Mouse (Mus musculus) adrenal gland, adult 2 months (tissue): ENCODE data around the gene Rccd1. TPM values are rescaled to one million over a fixed set of nuclear protein-coding genes. Genes with fewer than 3 reads are reported as not detected.

ENCODE experiments used
- DNase-seq: peaks from one replicate; pipeline ENCODE4 v3.0.0; 2021
- polyA plus RNA-seq: library from polyadenylated mRNA; depleted of rRNA; stranded (reverse); fragments of >200 nt; gene quantifications from 2 replicates; pipeline ENCODE4 v1.2.3, GENCODE M21; 2012; rRNA removed
- total RNA-seq, 2 experiments: library from RNA; stranded (reverse); gene quantifications; 2 replicates each; pipeline ENCODE4 v1.2.3; 2021

The Rccd1 gene
- total and polyA plus RNA-seq, 3 experiments, result 7.4 to 10.5 (median 9.0) TPM

DNA sequence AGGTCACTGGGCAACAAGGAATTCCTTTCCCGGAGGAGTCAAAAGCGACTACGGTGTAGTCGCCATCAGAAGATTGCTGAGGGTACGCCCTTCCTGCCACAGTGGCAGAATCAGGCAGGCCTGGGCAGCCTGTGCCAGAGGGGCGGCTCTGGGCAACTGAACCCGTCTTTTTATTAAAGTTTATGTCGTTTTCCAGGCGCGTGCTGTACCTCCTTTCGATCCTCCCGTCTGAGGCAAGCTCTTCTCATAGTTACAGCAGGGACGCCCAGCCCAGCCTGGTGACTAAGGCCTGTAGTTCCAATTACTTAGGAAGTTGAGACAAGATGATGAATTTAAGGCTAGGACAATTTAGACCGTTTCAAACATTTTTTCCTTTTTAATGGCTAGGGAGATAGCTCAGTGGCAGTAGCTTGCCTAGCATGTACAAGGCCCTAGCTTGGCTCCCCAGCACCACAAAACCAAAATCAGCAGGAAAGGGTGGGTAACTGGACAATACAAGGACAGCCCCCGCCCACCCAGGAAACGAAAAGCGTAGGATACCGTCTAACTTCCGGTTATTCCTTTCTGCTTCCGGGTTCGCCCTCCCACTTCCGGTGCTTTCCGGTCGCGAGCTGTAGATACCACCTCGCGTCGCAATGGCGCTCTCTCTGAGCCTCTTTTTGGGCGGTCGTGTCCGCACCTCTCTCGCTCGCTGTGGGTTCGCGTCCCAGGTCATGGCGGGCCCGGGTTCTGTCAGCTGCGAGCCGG, 63.5 kb downstream of the Rccd1 start, which contains the start of gene Ngrn:
Gene Ngrn (plus strand): TSS at position 591 of the 747 bp plus-strand sequence.
- DNase-seq, result peak; percentile 91

DNA sequence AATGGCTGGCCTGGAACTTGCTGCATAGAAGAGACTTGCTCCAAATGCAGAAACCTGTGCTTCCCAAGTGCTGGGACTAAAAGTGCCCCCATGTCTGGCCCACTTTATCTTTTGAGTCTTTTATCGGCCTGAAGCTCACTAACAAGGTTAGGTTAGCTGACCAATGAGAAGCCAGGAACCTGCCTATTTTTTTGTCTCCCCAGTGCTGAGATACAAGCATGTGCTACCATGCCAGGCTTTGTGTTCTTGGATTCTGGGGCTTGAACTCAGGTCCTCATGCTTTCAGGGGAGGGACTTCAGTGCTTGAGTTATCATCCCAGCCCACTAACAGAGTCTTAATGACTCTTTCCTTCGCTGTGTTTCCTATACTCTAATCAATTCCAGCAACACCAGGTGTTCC, 66.5 kb downstream of the Rccd1 start:
- DNase-seq, result no peak

DNA sequence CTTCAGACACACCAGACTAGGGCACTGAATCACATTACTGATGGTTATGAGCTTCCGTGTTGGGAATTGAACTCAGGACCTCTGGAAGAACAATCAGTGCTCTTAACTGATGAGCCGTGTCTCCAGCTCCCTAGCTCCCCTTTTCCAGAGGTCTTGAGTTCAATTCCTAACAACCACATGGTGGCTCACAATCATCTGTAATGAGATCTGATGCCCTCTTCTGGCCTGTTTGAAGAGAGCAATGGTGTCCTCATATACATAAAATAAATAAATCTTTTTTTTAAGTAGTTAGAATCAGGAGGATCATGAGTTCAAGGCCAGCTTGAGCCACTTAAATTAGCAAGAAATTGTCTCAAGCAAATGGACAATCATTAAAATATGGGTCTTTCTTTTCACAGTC, 68.3 kb downstream of the Rccd1 start:
- DNase-seq, result no peak

DNA sequence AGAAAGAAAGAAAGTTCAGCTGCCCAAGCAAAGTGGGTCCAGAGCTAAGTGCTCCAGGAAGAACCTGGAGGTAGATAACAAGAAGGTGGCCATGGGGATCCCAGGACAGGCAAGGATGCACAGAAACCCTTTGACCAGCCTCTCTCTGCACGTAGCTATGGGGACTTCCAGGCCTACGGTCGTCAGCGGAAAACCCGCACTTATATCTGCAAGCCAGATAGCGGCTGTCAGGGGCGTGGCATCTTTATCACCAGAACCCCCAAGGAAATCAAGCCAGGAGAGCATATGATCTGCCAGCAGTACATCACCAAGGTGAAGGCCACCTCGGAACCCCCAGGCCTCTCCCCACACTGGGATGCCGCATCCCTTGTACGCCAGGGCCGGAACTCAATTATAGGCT, 71.4 kb downstream of the Rccd1 start:
- DNase-seq, result no peak

DNA sequence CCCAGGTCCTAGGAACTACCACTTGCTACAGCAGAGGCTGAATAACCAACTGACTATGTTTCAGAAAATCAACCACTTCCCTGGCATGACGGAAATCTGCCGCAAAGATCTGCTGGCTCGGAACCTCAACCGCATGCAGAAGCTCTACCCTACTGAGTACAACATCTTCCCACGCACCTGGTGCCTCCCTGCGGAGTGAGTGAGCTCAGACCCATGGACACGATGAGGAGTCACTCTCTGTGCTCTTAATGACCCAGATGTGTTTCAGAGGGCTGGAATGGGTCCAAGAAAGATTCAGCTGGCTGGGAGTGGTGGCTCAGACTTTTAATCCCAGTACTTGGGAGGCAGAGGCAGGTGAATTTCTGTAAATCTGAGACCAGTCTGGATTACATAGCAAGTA, 71.8 kb downstream of the Rccd1 start:
- no peak for DNase-seq

DNA sequence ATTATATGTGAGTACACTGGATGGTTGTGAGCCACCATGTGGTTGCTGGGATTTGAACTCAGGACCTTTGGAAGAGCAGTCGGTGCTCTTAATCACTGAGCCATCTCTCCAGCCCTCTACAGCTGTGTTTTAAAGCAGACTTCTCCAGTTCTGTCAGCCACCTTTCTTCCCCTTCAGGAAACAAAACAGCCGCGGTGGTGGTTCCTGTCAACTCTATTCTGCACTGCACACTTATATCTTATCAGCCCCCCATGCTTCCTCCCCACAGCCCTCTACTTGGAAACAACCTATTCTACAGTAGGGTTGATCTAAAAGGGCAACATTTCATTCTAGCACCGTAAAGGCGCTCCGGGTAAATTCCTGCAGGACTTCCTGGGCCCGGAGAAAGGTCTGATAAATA, 77.4 kb downstream of the Rccd1 start:
- DNase-seq, result no peak

DNA sequence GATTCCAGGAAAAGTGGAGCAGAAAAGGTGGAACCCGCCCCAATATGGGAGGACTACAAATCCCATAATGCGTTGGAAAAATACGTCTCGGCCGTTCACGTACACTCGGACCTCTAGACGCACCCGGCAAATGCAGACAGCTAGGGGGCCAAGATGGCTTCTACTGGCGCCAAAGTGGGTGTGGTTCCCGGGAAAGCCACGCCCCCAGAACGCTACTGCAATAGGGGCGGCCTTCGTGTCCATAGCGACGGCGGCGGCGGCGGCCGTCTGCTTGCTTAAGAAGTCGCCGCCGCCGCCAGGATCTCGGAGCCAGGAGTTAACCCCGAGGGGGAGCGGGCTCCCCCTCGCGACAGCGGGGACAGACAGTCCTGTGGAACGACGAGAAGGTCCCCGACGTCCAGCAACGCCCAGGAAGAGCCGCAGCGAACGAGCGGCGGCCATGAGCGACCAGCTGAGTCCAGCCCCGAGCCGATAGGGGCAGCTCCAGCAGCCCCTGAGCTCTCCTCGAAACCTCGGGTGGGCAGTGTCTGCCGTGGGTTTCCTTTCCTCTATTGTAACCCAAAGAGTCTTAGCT, 78.0 kb downstream of the Rccd1 start, which contains the start of gene Ttll13:
Gene Ttll13 (plus strand): TSS at position 229 of the 574 bp plus-strand sequence.
- DNase-seq, result peak; percentile 99

DNA sequence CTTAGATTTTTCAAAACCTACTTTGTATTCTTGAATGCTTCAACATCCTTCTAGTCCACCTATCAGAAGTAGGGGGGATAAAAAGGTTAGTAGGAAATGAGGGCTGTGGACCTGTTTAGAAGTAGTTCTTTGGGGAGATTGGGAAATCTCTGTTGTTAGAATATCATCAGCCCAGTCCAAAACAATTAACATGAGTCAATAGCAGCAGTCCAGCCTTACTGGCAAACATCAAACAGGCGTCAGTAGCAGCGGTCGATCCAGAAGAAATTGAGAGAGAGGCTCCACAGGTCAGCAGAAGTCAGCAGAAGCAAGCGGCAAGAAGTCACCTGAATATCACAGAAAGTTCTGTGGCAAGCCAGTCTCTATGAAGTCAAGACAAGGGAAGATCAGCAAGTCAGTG, 79.4 kb downstream of the Rccd1 start:
- no peak for DNase-seq

Other genes starting within 250 kb of the Rccd1 start
- 100 to 1,000 TPM in 1 of 2 experiments, 10 to 100 TPM in 1; 96.2 to 200 TPM for gene Idh2, start 209.1 kb downstream of the Rccd1 start, total RNA-seq
- gene Idh2, start 209.1 kb downstream of the Rccd1 start, polyA plus RNA-seq, result 147 and 150 TPM in 2 replicates
- 10 to 100 TPM; 57.7 to 66.4 TPM for gene Sema4b, start 137.6 kb downstream of the Rccd1 start, total RNA-seq
- gene Sema4b, start 137.6 kb downstream of the Rccd1 start, polyA plus RNA-seq, result 55.1 and 65.8 TPM in 2 replicates
- 10 to 100 TPM; 66.7 to 75.3 TPM for gene Cib1, start 91.6 kb downstream of the Rccd1 start, total RNA-seq
- gene Cib1, start 91.6 kb downstream of the Rccd1 start, polyA plus RNA-seq, result 110 and 126 TPM in 2 replicates
- gene Gdpgp1, start 91.6 kb downstream of the Rccd1 start, total RNA-seq, result 1 to 10 TPM; 3.6 to 4.6 TPM
- 2.6 and 2.9 TPM in 2 replicates for gene Gdpgp1, start 91.6 kb downstream of the Rccd1 start, polyA plus RNA-seq
- 1 to 10 TPM in 1 of 2 experiments, under 1 TPM in 1; 0.89 to 1.2 TPM for gene Ttll13, start 78.1 kb downstream of the Rccd1 start, total RNA-seq
- gene Ttll13, start 78.1 kb downstream of the Rccd1 start, polyA plus RNA-seq, result 0.66 TPM in 2 replicates
- 10 to 100 TPM; 35.7 to 50.1 TPM for gene Ngrn, start 63.2 kb downstream of the Rccd1 start, total RNA-seq
- 38.7 and 45.6 TPM in 2 replicates for gene Ngrn, start 63.2 kb downstream of the Rccd1 start, polyA plus RNA-seq
- gene Vps33b, start 54.8 kb downstream of the Rccd1 start, total RNA-seq, result 10 to 100 TPM; 20.4 to 20.6 TPM
- gene Vps33b, start 54.8 kb downstream of the Rccd1 start, polyA plus RNA-seq, result 8.4 and 9.3 TPM in 2 replicates
- 1 to 10 TPM; 4.0 to 5.3 TPM for gene Prc1, start 30.0 kb downstream of the Rccd1 start, total RNA-seq
- gene Prc1, start 30.0 kb downstream of the Rccd1 start, polyA plus RNA-seq, result 2.3 and 3.8 TPM in 2 replicates
- gene Unc45a, start 16.6 kb upstream of the Rccd1 start, total RNA-seq, result 10 to 100 TPM; 66.5 to 73.0 TPM
- gene Unc45a, start 16.6 kb upstream of the Rccd1 start, polyA plus RNA-seq, result 69.1 and 76.9 TPM in 2 replicates
- 10 to 100 TPM; 45.5 to 50.8 TPM for gene Hddc3, start 18.6 kb upstream of the Rccd1 start, total RNA-seq
- 25.1 and 36.4 TPM in 2 replicates for gene Hddc3, start 18.6 kb upstream of the Rccd1 start, polyA plus RNA-seq
- gene Man2a2, start 46.9 kb upstream of the Rccd1 start, total RNA-seq, result 10 to 100 TPM; 77.2 to 99.3 TPM
- 252 and 304 TPM in 2 replicates for gene Man2a2, start 46.9 kb upstream of the Rccd1 start, polyA plus RNA-seq
- gene Fes, start 63.5 kb upstream of the Rccd1 start, total RNA-seq, result 10 to 100 TPM in 1 of 2 experiments, 1 to 10 TPM in 1; 7.9 to 13.0 TPM
- 13.1 and 14.8 TPM in 2 replicates for gene Fes, start 63.5 kb upstream of the Rccd1 start, polyA plus RNA-seq
- 100 to 1,000 TPM; 158 to 185 TPM for gene Furin, start 81.0 kb upstream of the Rccd1 start, total RNA-seq
- 225 and 227 TPM in 2 replicates for gene Furin, start 81.0 kb upstream of the Rccd1 start, polyA plus RNA-seq
- gene Blm, start 210.7 kb upstream of the Rccd1 start, total RNA-seq, result 1 to 10 TPM; 2.0 to 3.1 TPM
- 0.16 and 0.17 TPM in 2 replicates for gene Blm, start 210.7 kb upstream of the Rccd1 start, polyA plus RNA-seq